Mouse (Mus musculus) spleen, postnatal 36 days (tissue): ENCODE measurements around the gene Bmpr1b.

Source experiments
- DNase-seq, 2 experiments: peaks; one replicate each; pipeline ENCODE4 v3.0.0; 2022; ENCODE audit warnings: low spot score in 2 of 2, mixed read lengths in 1 of 2

Bmpr1b gene

GRCm38 (mm10) chr3:141819331-141819941, 349.8 kb downstream of the Bmpr1b start:
- no peak for DNase-seq

DNA sequence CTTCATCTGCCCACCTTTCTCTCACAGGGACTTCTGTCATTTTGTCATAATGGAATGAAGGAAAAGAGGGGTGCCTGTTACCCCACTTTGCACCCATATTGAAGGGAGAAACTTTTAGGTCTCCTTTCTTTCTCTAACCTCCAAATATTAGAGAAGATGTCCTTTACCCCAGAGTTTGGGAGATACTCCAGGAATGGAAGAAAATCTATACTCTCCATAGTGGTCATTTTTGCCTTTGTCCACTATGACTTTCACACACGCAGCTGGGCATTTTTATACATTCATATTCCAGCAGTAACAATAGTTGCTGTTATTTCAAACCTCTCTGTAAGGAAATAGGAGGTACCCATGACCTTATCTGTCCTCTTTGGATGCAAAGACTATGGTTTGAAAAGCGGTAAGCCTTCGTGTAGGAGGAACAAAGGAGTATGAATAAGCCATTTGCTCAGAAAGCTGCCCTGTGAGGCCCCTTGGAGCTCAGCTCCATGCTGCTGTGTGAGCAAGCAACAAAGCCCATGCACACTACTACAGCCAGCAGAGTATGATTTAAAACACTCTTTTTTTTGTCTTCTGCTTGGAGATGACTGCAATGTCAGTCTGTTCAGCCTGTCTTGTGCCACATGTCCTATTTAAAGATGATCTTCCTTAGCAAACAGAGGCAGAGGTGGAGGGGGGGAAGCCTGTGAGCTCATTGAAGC, 350.5 kb downstream of the Bmpr1b start:
- no peak for DNase-seq

DNA sequence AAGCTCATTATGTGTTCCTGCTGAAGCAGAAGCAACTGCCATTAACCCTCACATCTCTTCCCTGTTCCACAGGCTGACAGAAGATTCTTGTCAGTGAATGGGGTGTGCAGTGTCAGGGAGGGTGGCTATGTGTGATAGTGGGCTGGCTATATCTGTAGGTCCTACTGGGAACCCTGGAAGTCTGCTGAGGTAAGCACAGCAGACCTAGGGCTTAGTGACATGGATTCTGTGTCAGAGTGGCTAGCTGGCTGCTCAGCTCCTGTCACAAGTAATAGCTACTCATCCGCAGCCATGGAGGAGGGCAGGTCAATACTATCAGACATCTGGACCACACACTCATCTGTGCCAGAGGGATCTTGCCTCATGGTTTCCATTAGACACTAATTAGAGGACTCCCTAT, 354.4 kb downstream of the Bmpr1b start:
- DNase-seq, result no peak

DNA sequence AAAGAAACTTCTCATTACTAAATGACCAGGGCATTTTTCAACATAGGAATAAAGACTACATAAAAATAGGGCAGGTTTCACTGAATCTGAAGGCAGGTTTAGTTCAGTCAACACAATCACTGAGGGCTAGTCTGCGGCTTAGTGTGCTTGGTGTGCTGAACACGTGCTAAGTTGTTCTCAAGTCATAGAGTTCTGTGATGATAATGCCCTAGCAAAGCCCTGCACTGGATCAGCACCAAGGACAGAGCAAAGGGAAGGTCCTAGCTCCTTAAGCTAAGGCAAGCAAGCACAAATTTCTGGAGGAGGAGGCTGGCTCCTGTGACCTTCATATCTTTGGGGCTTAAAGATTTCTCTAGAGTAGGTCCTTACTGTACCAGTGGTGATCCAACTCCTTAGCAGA, 357.9 kb downstream of the Bmpr1b start:
- no peak for DNase-seq

DNA sequence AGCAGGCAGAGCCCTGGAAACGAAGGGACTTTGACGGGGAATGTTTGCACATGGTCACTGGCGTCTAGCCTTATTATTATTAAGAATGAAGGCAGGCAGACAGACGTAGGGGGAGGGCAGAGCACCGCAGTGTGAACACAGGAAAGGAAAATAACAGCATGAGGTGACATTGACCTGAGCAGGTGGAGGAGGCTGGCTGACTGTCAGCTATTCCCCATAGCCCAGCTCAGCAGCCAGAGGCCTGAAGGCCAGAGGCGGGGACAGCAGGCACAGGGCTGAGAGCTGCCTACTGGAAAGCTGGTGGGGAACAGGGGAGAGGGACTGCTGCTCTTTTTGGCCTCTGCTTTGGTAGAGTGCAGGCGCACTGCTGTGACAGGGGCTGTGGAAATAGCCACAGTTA, 358.3 kb downstream of the Bmpr1b start:
- no peak for DNase-seq

DNA sequence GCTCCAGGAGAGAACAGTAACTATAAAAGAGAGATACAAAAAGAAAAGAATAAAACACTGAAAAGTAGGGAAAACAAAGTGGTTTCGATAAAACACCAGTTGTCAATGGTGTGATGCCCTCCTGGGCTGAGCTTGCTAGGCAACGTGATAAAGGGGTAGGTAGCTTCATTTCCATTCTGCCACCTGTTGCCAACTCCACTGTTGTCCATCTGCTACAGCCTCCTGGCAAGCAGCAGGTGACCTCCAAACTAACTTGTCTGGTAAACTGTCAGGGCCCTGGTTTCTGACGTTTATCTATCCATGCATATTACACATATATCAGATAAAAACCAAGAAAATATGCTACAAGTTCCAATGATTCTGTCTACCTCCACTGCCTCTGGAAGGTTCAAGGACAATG, 359.6 kb downstream of the Bmpr1b start:
- no peak for DNase-seq

GRCm38 (mm10) chr3:141804133-141804532, 365.1 kb downstream of the Bmpr1b start:
- DNase-seq, result no peak

DNA sequence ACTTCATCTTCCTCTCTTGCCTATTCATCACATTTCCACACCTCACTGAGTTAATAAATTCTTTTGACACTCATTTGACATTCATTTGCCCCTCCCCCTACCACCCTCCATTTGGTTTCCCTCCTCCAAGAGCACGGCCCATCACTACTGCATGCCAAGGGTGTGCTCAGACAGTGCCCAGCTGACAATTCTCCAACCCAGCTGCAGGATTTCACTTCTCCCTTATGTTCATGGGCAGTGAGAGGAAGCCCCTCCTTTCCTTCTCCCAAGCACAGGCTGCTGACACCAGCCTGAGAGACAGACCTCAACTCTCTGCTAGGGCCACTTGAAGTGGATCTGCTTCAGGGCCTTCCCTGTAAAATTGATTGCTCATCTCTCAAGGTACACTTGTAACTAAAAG, 371.4 kb downstream of the Bmpr1b start:
- DNase-seq, result no peak

GRCm38 (mm10) chr3:141797372-141797771, 371.9 kb downstream of the Bmpr1b start:
- DNase-seq, result no peak

DNA sequence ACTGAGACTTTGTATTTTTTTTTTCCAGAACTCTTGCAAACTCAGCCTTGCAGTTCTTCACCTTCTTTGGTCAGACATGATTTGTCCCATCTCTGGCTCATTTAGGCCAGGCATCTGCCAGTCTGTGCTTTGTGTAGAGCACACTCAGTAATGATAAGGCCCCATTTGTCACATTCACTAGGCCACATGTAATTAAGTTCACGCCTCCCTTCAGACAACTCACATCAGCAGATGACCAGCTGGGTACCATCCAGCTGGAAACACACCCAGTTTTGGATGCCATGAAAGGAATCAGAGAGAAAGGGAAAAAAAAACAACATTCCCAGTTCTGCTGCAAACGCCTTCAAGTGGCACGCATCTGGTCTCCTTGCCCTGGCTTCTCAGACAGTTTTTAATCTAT, 374.9 kb downstream of the Bmpr1b start:
- no peak for DNase-seq

GRCm38 (mm10) chr3:141793755-141794154, 375.5 kb downstream of the Bmpr1b start:
- DNase-seq, result no peak

GRCm38 (mm10) chr3:141792106-141792505, 377.1 kb downstream of the Bmpr1b start:
- no peak for DNase-seq

GRCm38 (mm10) chr3:141791026-141791780, 378.0 kb downstream of the Bmpr1b start:
- DNase-seq, result no peak
